Mouse (Mus musculus): ENCODE measurements around the gene Ppp2r5e. TPM values are rescaled to one million over a fixed set of nuclear protein-coding genes. Genes with fewer than 3 reads are reported as not detected.
"Not testable (repeated sequence)": the region's sequence is repeated elsewhere in the genome, so short reads cannot be mapped to it uniquely, and the experiment has no call there.

Ppp2r5e gene
- polyA plus RNA-seq, 1 experiment from 2014 or later, result 25.8 TPM

DNA sequence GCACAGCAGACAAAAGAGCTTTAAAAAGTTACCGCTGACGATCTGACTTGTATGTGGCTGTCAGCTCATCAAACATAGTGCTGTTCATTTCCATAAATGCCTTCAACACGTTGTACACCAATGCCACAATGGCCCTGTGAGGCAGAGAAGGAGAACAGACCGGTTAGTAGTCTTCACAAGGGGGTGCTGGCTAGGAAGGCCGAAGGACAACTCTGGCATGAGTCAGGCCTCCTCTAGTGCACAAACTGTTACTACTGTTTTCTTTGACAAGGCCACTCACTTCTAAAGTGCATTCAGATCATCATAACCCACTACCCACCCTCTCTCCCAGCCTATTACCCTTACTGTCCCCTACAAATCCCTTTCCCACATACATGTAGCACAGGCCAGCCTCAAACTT is 136.4 kb downstream of the Ppp2r5e start:
- Histone ChIP-seq H3K4me2 (ENCODE audit: low read length) (no peak overlapping the region), H3K9ac (ENCODE audit: low read length) (no peak overlapping the region), H3K27me3 (replicated peaks; ENCODE audit: control insufficient read depth, insufficient read depth, low read length) (no peaks in the 10 kb centered on the region), H3K9me3 (replicated peaks; ENCODE audit: control insufficient read depth, low read length) (no peaks in the 10 kb centered on the region), H3K4me3 (ENCODE audit: low read depth, low read length) (no peak overlapping the region), H3K36me3 (ENCODE audit: control insufficient read depth, insufficient read depth, low read length) (peaks cover 67% of the 10 kb centered on the region), H3K4me1 (ENCODE audit: control insufficient read depth, insufficient read depth, low read length) (no peaks in the 10 kb centered on the region), H3K27ac (ENCODE audit: low read depth, low read length) (no peak overlapping the region)
- whole genome bisulfite sequencing, result 80% methylated on average over 5 of the region's 5 CpGs
- DNase-seq (ENCODE audit: low spot score), result no peak
- ATAC-seq, result no peak

DNA sequence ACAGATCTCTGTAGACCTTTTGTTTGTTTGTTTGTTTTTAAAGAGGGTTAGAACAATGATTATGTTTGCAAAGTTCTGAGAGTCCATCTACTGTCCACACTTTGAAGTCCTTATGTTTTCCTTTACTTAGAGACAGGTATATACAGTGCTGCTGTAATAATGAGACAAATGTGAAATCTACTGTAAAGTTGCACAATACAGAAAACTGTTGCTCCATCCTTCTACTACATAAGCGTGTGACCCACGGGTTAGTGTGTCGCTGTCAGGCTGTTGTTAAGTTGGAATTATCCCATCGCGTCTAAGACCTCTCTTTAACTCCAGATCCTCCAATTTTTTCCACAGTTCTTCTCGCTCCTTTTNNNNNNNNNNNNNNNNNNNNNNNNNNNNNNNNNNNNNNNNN is 142.6 kb downstream of the Ppp2r5e start:
- Histone ChIP-seq H3K4me1 (ENCODE audit: control insufficient read depth, insufficient read depth, low read length) (no peaks in the 10 kb centered on the region), H3K4me2 (ENCODE audit: low read length) (no peak overlapping the region), H3K9ac (ENCODE audit: low read length) (no peak overlapping the region), H3K36me3 (ENCODE audit: control insufficient read depth, insufficient read depth, low read length) (peaks cover 49% of the 10 kb centered on the region), H3K4me3 (ENCODE audit: low read depth, low read length) (no peak overlapping the region), H3K27me3 (replicated peaks; ENCODE audit: control insufficient read depth, insufficient read depth, low read length) (no peaks in the 10 kb centered on the region), H3K27ac (ENCODE audit: low read depth, low read length) (no peak overlapping the region), H3K9me3 (replicated peaks; ENCODE audit: control insufficient read depth, low read length) (no peaks in the 10 kb centered on the region)
- DNase-seq (ENCODE audit: low spot score) (no peak), ATAC-seq (no peak)
- WGBS, result 96% methylated on average over 6 of the region's 6 CpGs

DNA sequence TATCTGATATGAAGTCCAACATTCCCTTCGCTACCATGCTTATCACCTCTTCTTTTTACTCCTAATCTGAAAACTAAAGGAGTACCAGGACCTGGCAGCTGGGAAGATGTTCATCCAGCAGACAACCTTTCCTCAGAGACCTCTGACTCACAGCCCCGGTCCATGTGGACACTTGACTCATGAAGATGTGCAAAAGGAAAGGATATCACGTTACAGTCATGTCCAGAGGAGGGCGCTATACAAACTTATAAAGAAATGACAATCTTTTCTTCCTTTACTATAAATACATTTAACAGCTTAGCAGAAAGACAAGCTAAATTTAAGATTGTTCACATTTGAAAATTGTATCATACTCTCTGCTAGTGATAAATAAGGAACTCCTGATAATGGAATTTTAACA is 143.0 kb downstream of the Ppp2r5e start:
- Histone ChIP-seq H3K9ac (ENCODE audit: low read length) (no peak overlapping the region), H3K9me3 (replicated peaks; ENCODE audit: control insufficient read depth, low read length) (no peaks in the 10 kb centered on the region), H3K27me3 (replicated peaks; ENCODE audit: control insufficient read depth, insufficient read depth, low read length) (no peaks in the 10 kb centered on the region), H3K4me3 (ENCODE audit: low read depth, low read length) (no peak overlapping the region), H3K36me3 (ENCODE audit: control insufficient read depth, insufficient read depth, low read length) (peaks cover 48% of the 10 kb centered on the region), H3K4me2 (ENCODE audit: low read length) (no peak overlapping the region), H3K27ac (ENCODE audit: low read depth, low read length) (no peak overlapping the region), H3K4me1 (ENCODE audit: control insufficient read depth, insufficient read depth, low read length) (no peaks in the 10 kb centered on the region)
- ATAC-seq (no peak), DNase-seq (ENCODE audit: low spot score) (no peak)
- WGBS, result 88% methylated on average over 4 of the region's 4 CpGs

DNA sequence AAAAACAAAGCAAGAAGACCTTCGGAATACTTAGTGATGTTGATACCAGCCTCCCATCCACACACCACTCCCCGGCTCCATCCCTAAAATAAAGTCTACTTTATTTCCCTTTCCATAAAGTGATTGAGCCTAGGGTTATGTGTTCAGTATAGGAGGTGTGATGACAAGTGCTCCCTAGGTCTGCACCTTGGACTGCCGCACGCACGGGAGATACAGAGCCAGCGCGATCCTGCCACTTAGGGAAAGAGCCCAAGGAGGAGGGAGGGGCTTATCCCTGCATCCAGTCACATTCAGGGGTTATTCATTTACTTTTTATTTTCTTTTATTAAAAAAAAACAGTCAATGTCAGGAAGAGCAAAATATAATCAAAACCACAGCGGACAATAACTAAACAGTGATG is 145.5 kb downstream of the Ppp2r5e start:
- Histone ChIP-seq H3K9ac (ENCODE audit: low read length) (no peak overlapping the region), H3K4me2 (ENCODE audit: low read length) (no peak overlapping the region), H3K4me1 (ENCODE audit: control insufficient read depth, insufficient read depth, low read length) (no peaks in the 10 kb centered on the region), H3K27me3 (replicated peaks; ENCODE audit: control insufficient read depth, insufficient read depth, low read length) (no peaks in the 10 kb centered on the region), H3K27ac (ENCODE audit: low read depth, low read length) (no peak overlapping the region), H3K4me3 (ENCODE audit: low read depth, low read length) (no peak overlapping the region), H3K36me3 (ENCODE audit: control insufficient read depth, insufficient read depth, low read length) (peaks cover 43% of the 10 kb centered on the region), H3K9me3 (replicated peaks; ENCODE audit: control insufficient read depth, low read length) (no peaks in the 10 kb centered on the region)
- DNase-seq (ENCODE audit: low spot score) (no peak), ATAC-seq (no peak)
- 95% methylated on average over 8 of the region's 8 CpGs for WGBS

DNA sequence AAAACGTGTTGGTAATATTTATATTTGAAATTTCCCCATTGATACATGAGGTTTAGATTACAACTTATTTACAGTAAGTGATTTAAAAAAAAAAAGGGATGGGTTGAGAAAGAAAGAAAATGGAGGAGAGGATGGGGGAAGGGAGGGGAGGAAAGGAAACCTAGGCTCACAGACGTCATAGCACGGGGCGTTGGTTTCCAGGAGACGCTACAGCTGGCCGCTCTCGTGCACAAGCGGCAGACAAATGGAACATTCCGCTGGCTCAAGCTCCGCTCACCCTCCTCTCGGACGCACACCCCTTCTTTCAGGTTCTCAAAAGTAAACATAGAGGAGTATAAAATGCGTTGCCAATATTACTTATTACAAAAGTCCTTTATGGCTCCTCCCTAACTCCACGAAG is 146.0 kb downstream of the Ppp2r5e start:
- Histone ChIP-seq H3K9ac (ENCODE audit: low read length) (no peak overlapping the region), H3K27me3 (replicated peaks; ENCODE audit: control insufficient read depth, insufficient read depth, low read length) (no peaks in the 10 kb centered on the region), H3K36me3 (ENCODE audit: control insufficient read depth, insufficient read depth, low read length) (peaks cover 43% of the 10 kb centered on the region), H3K4me2 (ENCODE audit: low read length) (no peak overlapping the region), H3K27ac (ENCODE audit: low read depth, low read length) (no peak overlapping the region), H3K4me1 (ENCODE audit: control insufficient read depth, insufficient read depth, low read length) (no peaks in the 10 kb centered on the region), H3K4me3 (ENCODE audit: low read depth, low read length) (no peak overlapping the region), H3K9me3 (replicated peaks; ENCODE audit: control insufficient read depth, low read length) (no peaks in the 10 kb centered on the region)
- ATAC-seq, result no peak
- 85% methylated on average over 14 of the region's 14 CpGs for WGBS
- DNase-seq (ENCODE audit: low spot score), result no peak

DNA sequence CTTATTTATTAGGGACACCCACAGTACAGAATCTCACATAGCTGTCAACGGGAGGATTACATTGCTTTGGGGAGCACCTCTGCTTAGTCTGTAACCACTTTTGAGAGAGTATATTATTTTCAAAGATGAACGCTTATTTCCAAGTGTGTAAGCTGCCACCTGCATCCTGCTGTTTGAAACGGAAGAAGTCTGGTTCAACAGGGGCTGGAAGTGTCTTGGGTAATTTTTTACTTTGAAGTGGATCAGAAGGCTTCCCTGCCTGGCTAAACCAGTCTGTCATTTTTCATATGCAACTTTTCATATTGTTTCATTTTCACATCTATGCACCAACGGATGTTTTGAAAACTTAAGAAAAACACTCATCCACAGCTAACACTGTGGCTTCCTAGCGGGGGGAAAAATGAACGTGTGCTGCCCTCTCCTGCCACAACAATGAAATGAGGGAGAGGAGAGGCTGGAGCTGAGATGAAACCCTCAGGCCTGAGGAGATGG is 146.5 kb downstream of the Ppp2r5e start:
- WGBS, result 74% methylated on average over 6 of the region's 6 CpGs
- no peak overlapping the region for H3K4me2 ChIP-seq (ENCODE audit: low read length)
- no peak for DNase-seq (ENCODE audit: low spot score)
- ATAC-seq, result no peak
- H3K4me1 ChIP-seq (ENCODE audit: control insufficient read depth, insufficient read depth, low read length), result no peaks in the 10 kb centered on the region
- H3K36me3 ChIP-seq (ENCODE audit: control insufficient read depth, insufficient read depth, low read length), result peaks cover 40% of the 10 kb centered on the region
- no peak overlapping the region for H3K9ac ChIP-seq (ENCODE audit: low read length)
- H3K9me3 ChIP-seq (replicated peaks; ENCODE audit: control insufficient read depth, low read length), result no peaks in the 10 kb centered on the region
- H3K27ac ChIP-seq (ENCODE audit: low read depth, low read length), result no peak overlapping the region
- H3K27me3 ChIP-seq (replicated peaks; ENCODE audit: control insufficient read depth, insufficient read depth, low read length), result no peaks in the 10 kb centered on the region
- H3K4me3 ChIP-seq (ENCODE audit: low read depth, low read length), result no peak overlapping the region

DNA sequence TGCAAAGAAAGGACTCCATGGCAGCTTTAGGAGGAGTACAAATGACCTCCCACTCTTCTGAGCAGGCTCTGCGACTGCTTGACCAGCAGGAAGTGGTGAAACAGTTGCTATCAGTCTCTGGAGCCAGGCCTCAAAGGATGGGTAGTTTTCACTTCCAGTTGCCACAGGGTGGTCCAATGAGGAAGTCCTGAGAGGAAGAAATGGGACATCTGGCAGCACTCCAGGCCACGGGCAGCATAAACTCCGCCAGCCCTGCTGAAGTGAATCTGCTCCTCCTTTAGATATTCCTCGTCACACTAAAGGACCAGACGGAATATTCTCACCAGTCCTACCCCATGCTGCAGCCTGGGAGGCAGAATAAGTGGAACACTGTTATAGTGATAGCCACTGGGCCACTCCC is 147.1 kb downstream of the Ppp2r5e start:
- Histone ChIP-seq H3K9me3 (replicated peaks; ENCODE audit: control insufficient read depth, low read length) (no peaks in the 10 kb centered on the region), H3K9ac (ENCODE audit: low read length) (no peak overlapping the region), H3K4me1 (ENCODE audit: control insufficient read depth, insufficient read depth, low read length) (no peaks in the 10 kb centered on the region), H3K4me3 (ENCODE audit: low read depth, low read length) (no peak overlapping the region), H3K27ac (ENCODE audit: low read depth, low read length) (no peak overlapping the region), H3K36me3 (ENCODE audit: control insufficient read depth, insufficient read depth, low read length) (peaks cover 40% of the 10 kb centered on the region), H3K27me3 (replicated peaks; ENCODE audit: control insufficient read depth, insufficient read depth, low read length) (no peaks in the 10 kb centered on the region), H3K4me2 (ENCODE audit: low read length) (no peak overlapping the region)
- DNase-seq (ENCODE audit: low spot score), result no peak
- 89% methylated on average over 5 of the region's 5 CpGs for WGBS
- ATAC-seq, result no peak

DNA sequence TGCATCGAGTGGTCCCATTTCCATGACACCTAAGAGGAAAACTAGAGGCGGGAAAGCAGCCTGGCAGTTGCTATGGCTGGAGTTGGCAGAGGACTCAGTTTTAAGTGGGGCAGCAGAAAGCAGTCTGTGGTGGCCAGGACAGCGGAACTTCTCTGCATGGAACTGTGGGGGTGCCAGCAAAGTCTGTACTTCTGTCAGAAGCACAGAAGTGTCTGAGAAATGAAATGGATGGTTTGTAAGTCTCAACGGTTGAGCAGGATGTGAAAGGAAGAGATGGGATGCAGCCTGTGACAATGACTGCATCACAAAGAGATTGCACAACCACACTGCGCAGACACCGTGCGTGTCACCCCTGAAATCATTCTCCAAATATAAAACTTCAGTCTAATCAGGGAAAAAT is 149.8 kb downstream of the Ppp2r5e start:
- Histone ChIP-seq H3K4me2 (ENCODE audit: low read length) (no peak overlapping the region), H3K36me3 (ENCODE audit: control insufficient read depth, insufficient read depth, low read length) (peaks cover 19% of the 10 kb centered on the region), H3K9me3 (replicated peaks; ENCODE audit: control insufficient read depth, low read length) (no peaks in the 10 kb centered on the region), H3K4me3 (ENCODE audit: low read depth, low read length) (no peak overlapping the region), H3K4me1 (ENCODE audit: control insufficient read depth, insufficient read depth, low read length) (no peaks in the 10 kb centered on the region), H3K9ac (ENCODE audit: low read length) (no peak overlapping the region), H3K27ac (ENCODE audit: low read depth, low read length) (no peak overlapping the region), H3K27me3 (replicated peaks; ENCODE audit: control insufficient read depth, insufficient read depth, low read length) (no peaks in the 10 kb centered on the region)
- WGBS, result 91% methylated on average over 7 of the region's 7 CpGs
- no peak for DNase-seq (ENCODE audit: low spot score)
- ATAC-seq, result no peak

DNA sequence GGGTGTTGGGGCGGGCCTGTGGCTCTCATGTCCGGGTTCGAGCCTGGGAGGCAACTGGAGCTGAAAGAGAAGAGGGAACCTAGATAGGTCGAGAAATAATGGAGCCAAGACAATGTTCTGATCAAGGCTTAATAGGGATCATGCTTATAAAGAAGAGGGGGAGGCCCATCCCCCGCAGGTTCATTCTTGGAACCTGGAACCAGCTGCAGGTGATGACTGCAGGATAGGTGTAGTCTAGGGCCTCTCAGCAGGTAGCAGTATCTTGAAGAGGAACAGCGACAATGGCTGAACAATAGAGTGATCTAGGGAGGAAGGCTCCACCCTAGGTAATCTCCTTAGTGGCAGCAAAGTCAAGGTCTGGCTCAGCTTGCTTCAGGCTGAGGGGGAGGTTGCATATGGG is 163.6 kb downstream of the Ppp2r5e start:
- DNase-seq (ENCODE audit: low spot score); H3K4me3 ChIP-seq (ENCODE audit: low read depth, low read length); H3K9ac ChIP-seq (ENCODE audit: low read length); H3K4me1 ChIP-seq (ENCODE audit: control insufficient read depth, insufficient read depth, low read length); ATAC-seq; H3K27me3 ChIP-seq (replicated peaks; ENCODE audit: control insufficient read depth, insufficient read depth, low read length); H3K36me3 ChIP-seq (ENCODE audit: control insufficient read depth, insufficient read depth, low read length); H3K4me2 ChIP-seq (ENCODE audit: low read length); H3K9me3 ChIP-seq (replicated peaks; ENCODE audit: control insufficient read depth, low read length); H3K27ac ChIP-seq (ENCODE audit: low read depth, low read length): not testable (repeated sequence)
- 84% methylated on average over 6 of the region's 6 CpGs for WGBS

Data from forebrain, embryonic 14.5 days (tissue).